In the genomic region with DNA sequence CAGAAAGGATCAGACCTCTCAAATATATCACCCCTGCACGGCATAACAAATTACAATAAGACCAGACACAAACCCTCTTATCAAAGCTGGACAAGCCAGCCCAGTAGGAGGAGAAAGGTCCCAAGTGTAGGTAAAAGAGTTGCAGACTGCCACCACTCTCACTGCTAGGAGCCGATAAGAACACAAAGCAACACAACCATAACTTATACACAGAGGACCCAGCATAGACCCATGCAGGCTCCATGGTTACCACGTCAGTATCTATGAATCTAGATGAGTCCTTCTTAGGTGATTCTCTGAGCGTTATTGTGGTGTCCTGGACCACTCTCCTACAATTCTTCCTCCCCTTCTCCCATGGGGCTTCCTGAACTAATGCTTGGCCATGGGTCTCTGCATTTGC, we compare ENCODE assay signal across 28 mouse cellular contexts. TPM values are rescaled to one million over a fixed set of nuclear protein-coding genes. Genes with fewer than 3 reads are reported as not detected.
DNase-seq lines count a peak whose midpoint lies in the region; ATAC-seq and TF ChIP-seq lines count a peak whose summit lies in the region.
"Had no signal": no experiment of that assay in that cellular context is flagged by ENCODE, and none has a peak within 500 bp of the region (broad histone marks: within the 10 kb centered on the region; RNA-seq: fewer than 3 reads in every experiment).

No protein-coding gene starts in this region.

- 0 out of 2 replicates have a peak, but pooled peaks have one; percentile 10 for ATAC-seq in limb, embryonic 11.5 days (ENCODE audit: insufficient number of reproducible peaks, low FRiP score, low TSS enrichment, low read depth)
- ATAC-seq in midbrain, embryonic 16.5 days: peak; percentile 55; the same call in 1 of the 2 replicates
- ATAC-seq: activated CD4-positive, CD25-positive, alpha-beta regulatory T cell, adult 4 months; intestine, postnatal 0 days had no signal

- H3K36me3 ChIP-seq in limb, embryonic 11.5 days (ENCODE audit: control insufficient read depth, insufficient read depth, low read length): no peaks in the 10 kb centered on the region
- H3K36me3 ChIP-seq in limb, embryonic 10.5 days: no peaks in the 10 kb centered on the region
- no peaks in the 10 kb centered on the region for H3K36me3 ChIP-seq in CH12.LX (replicated peaks in 1 of 2; ENCODE audit: control insufficient read depth in 1 of 2, insufficient read depth in 1 of 2, low read length in 1 of 2)
- H3K36me3 ChIP-seq in embryonic facial prominence, embryonic 10.5 days (replicated peaks): no peaks in the 10 kb centered on the region
- H3K36me3 ChIP-seq in midbrain, embryonic 16.5 days (ENCODE audit: control insufficient read depth, insufficient read depth, low read length): no peaks in the 10 kb centered on the region
- H3K36me3 ChIP-seq: heart, embryonic 12.5 days; lung, embryonic 15.5 days; neural tube, embryonic 15.5 days had no signal

- DNase-seq in limb, embryonic 11.5 days (ENCODE audit: low spot score): no peak
- DNase-seq in limb, embryonic 10.5 days (ENCODE audit: low spot score): no peak
- no peak for DNase-seq in CH12.LX (ENCODE audit: extremely low read depth)
- no peak for DNase-seq in embryonic facial prominence, embryonic 10.5 days (ENCODE audit: low spot score)
- DNase-seq in gastrocnemius, adult 18-20 months (ENCODE audit: low spot score): no peak
- DNase-seq: adrenal gland, adult 2 months; adrenal gland, postnatal 36 days; B cell, adult 2 months; cerebellum, adult 18-20 months; cerebellum, postnatal 10 days; gastrocnemius, postnatal 25 days; heart, adult 2 months; heart, postnatal 4 days; kidney, postnatal 14 days; liver; lung, postnatal 36 days; retina, postnatal 1 day; right cerebral cortex, postnatal 14 days had no signal

- H3K9me3 ChIP-seq in limb, embryonic 11.5 days (ENCODE audit: control insufficient read depth, low read length): no peaks in the 10 kb centered on the region
- no peaks in the 10 kb centered on the region for H3K9me3 ChIP-seq in limb, embryonic 10.5 days (replicated peaks)
- H3K9me3 ChIP-seq in CH12.LX (replicated peaks; ENCODE audit: low read length): no peaks in the 10 kb centered on the region
- no peaks in the 10 kb centered on the region for H3K9me3 ChIP-seq in embryonic facial prominence, embryonic 10.5 days
- H3K9me3 ChIP-seq in midbrain, embryonic 16.5 days (replicated peaks; ENCODE audit: control insufficient read depth, low read length, poor library complexity, severe bottlenecking): no peaks in the 10 kb centered on the region
- H3K9me3 ChIP-seq: heart, embryonic 12.5 days; lung, embryonic 15.5 days; neural tube, embryonic 15.5 days had no signal

- no peak overlapping the region for H3K27ac ChIP-seq in limb, embryonic 11.5 days (replicated peaks; ENCODE audit: low read depth, low read length)
- no peak overlapping the region for H3K27ac ChIP-seq in limb, embryonic 10.5 days
- no peak overlapping the region for H3K27ac ChIP-seq in CH12.LX (ENCODE audit: insufficient read depth, low read depth)
- 0 out of 2 replicates have a peak overlapping the region, but pooled peaks have one; percentile 35 for H3K27ac ChIP-seq in embryonic facial prominence, embryonic 10.5 days (replicated peaks)
- H3K27ac ChIP-seq in midbrain, embryonic 16.5 days (ENCODE audit: low read length): no peak overlapping the region
- H3K27ac ChIP-seq: heart, adult 2 months; hindbrain, embryonic 14.5 days; lung, embryonic 15.5 days; neural tube, embryonic 15.5 days had no signal

- TF ChIP-seq EP300 in CH12.LX (IDR thresholded peaks at IDR 0.05; ENCODE audit: low read length): no peak

- no peaks in the 10 kb centered on the region for H3K4me1 ChIP-seq in limb, embryonic 11.5 days (ENCODE audit: control insufficient read depth, insufficient read depth, low read length)
- peaks cover 13% of the 10 kb centered on the region for H3K4me1 ChIP-seq in limb, embryonic 10.5 days
- peaks cover 11 to 42% of the 10 kb centered on the region in 2 experiments for H3K4me1 ChIP-seq in CH12.LX (ENCODE audit: control insufficient read depth in 1 of 2, insufficient read depth in 2 of 2)
- peaks cover 18% of the 10 kb centered on the region for H3K4me1 ChIP-seq in embryonic facial prominence, embryonic 10.5 days
- H3K4me1 ChIP-seq in midbrain, embryonic 16.5 days (ENCODE audit: control insufficient read depth, insufficient read depth, low read length): peaks cover 2% of the 10 kb centered on the region; the same call in 1 of the 2 replicates
- H3K4me1 ChIP-seq: lung, embryonic 15.5 days; neural tube, embryonic 15.5 days had no signal

- no peak overlapping the region for H3K4me2 ChIP-seq in limb, embryonic 11.5 days (ENCODE audit: low read depth, severe bottlenecking)
- peak overlapping the region; percentile 48; the same call in 1 of the 2 replicates for H3K4me2 ChIP-seq in CH12.LX (ENCODE audit: insufficient read depth, low read depth, poor library complexity, severe bottlenecking)
- no peak overlapping the region for H3K4me2 ChIP-seq in midbrain, embryonic 16.5 days (ENCODE audit: low read length)
- H3K4me2 ChIP-seq: heart, embryonic 12.5 days; hindbrain, embryonic 14.5 days; lung, embryonic 15.5 days; neural tube, embryonic 15.5 days had no signal

- H3K4me3 ChIP-seq in limb, embryonic 11.5 days (ENCODE audit: low read depth, low read length): no peak overlapping the region
- no peak overlapping the region for H3K4me3 ChIP-seq in limb, embryonic 10.5 days
- no peak overlapping the region for H3K4me3 ChIP-seq in CH12.LX (replicated peaks in 1 of 3; ENCODE audit: low read depth in 2 of 3, low read length in 2 of 3, poor library complexity in 1 of 3)
- no peak overlapping the region for H3K4me3 ChIP-seq in embryonic facial prominence, embryonic 10.5 days
- H3K4me3 ChIP-seq in midbrain, embryonic 16.5 days (ENCODE audit: low read depth, low read length): no peak overlapping the region
- H3K4me3 ChIP-seq: heart, adult 2 months; heart, embryonic 12.5 days; lung, embryonic 15.5 days; neural tube, embryonic 15.5 days had no signal

- TF ChIP-seq POLR2A in CH12.LX (IDR thresholded peaks at IDR 0.05; ENCODE audit: low read depth, low read length): no peak

- dilution Hi-C loops in CH12.LX (cut with MboI; ENCODE audit: extremely low pct_ligation_motif_present, extremely low pct_unique_long_range_greater_than_20kb, low sequenced_read_pairs): no loop called here

- no peaks in the 10 kb centered on the region for H3K79me2 ChIP-seq in CH12.LX (replicated peaks; ENCODE audit: control insufficient read depth, extremely low read depth, insufficient read depth, poor library complexity, severe bottlenecking)

- no peak overlapping the region for H3K9ac ChIP-seq in limb, embryonic 11.5 days (ENCODE audit: low read length)
- no peak overlapping the region for H3K9ac ChIP-seq in CH12.LX (ENCODE audit: insufficient read depth, low read depth)
- H3K9ac ChIP-seq in midbrain, embryonic 16.5 days (ENCODE audit: low read depth, low read length): no peak overlapping the region
- H3K9ac ChIP-seq: heart, embryonic 12.5 days; hindbrain, embryonic 14.5 days; lung, embryonic 15.5 days; neural tube, embryonic 15.5 days had no signal

- H3K27me3 ChIP-seq in limb, embryonic 11.5 days (ENCODE audit: control insufficient read depth, insufficient read depth, low read length): no peaks in the 10 kb centered on the region
- no peaks in the 10 kb centered on the region for H3K27me3 ChIP-seq in limb, embryonic 10.5 days (ENCODE audit: low read depth, poor library complexity, severe bottlenecking)
- H3K27me3 ChIP-seq in CH12.LX (replicated peaks): no peaks in the 10 kb centered on the region
- no peaks in the 10 kb centered on the region for H3K27me3 ChIP-seq in embryonic facial prominence, embryonic 10.5 days (replicated peaks; ENCODE audit: low read depth, poor library complexity, severe bottlenecking)
- H3K27me3 ChIP-seq in midbrain, embryonic 16.5 days (ENCODE audit: control insufficient read depth, insufficient read depth, low read depth, low read length): no peaks in the 10 kb centered on the region
- H3K27me3 ChIP-seq: heart, embryonic 12.5 days; lung, embryonic 15.5 days; neural tube, embryonic 15.5 days had no signal

- in situ Hi-C loops in CH12.LX (cut with MboI; ENCODE audit: low pct_ligation_motif_present, low pct_unique_long_range_greater_than_20kb, low sequenced_read_pairs): no loop called here

- no peak for TF ChIP-seq RAD21 in CH12.LX (IDR thresholded peaks at IDR 0.05; ENCODE audit: low read depth, low read length)

- TF ChIP-seq CTCF in CH12.LX (conservative IDR thresholded peaks at IDR 0.05 in 1 of 2, IDR thresholded peaks at IDR 0.05 in 1 of 2; ENCODE audit: low read depth in 2 of 2, low read length in 2 of 2): no peak

- WGBS in limb, embryonic 11.5 days: 87% methylated on average over 4 of the region's 4 CpGs
- WGBS in limb, embryonic 10.5 days: 88% methylated on average over 4 of the region's 4 CpGs
- 79% methylated on average over 4 of the region's 4 CpGs for WGBS in embryonic facial prominence, embryonic 10.5 days
- 65% methylated on average over 4 of the region's 4 CpGs for WGBS in midbrain, embryonic 16.5 days

TF ChIP-seq in CH12.LX, 34 proteins besides CTCF, POLR2A, EP300 and RAD21 (continues in another document):
- no peak for TF ChIP-seq USF2 (conservative IDR thresholded peaks at IDR 0.05; ENCODE audit: low read depth, low read length)
- no peak for TF ChIP-seq ZKSCAN1 (IDR thresholded peaks at IDR 0.05; ENCODE audit: borderline replicate concordance, low read depth, low read length)
- TF ChIP-seq MAX (IDR thresholded peaks at IDR 0.05; ENCODE audit: low read length): no peak
- TF ChIP-seq GABPA (IDR thresholded peaks at IDR 0.05; ENCODE audit: insufficient replicate concordance, low read depth, low read length): no peak
- TF ChIP-seq MAZ (IDR thresholded peaks at IDR 0.05; ENCODE audit: low read depth, low read length): no peak
- no peak for TF ChIP-seq JUND (conservative IDR thresholded peaks at IDR 0.05; ENCODE audit: low read depth, low read length)
- TF ChIP-seq MYC (IDR thresholded peaks at IDR 0.05; ENCODE audit: low read depth, low read length): no peak
- TF ChIP-seq CHD1 (IDR thresholded peaks at IDR 0.05; ENCODE audit: low read depth, low read length): no peak
- TF ChIP-seq ELF1 (IDR thresholded peaks at IDR 0.05; ENCODE audit: low read depth, low read length): no peak
- TF ChIP-seq PAX5 (IDR thresholded peaks at IDR 0.05; ENCODE audit: low read length): no peak
- TF ChIP-seq KAT2A (IDR thresholded peaks at IDR 0.05; ENCODE audit: insufficient replicate concordance, low read length): no peak

RNA-seq across cellular contexts. Expression of a gene that starts 24.0 kb away (rescaled TPM):
- polyA plus RNA-seq in limb, embryonic 11.5 days (2014; fragmentation: Nextera tagmentation; extraction: Ambion mirVana): 0.08 and 0.23 TPM in 2 replicates
- 0.05 and 0.15 TPM in 2 replicates for polyA plus RNA-seq in limb, embryonic 10.5 days (2016; fragmentation: Nextera tagmentation; extraction: Ambion mirVana)
- not detected in 2 replicates for total RNA-seq in CH12.LX (2012; rRNA removed)
- not detected in 2 replicates for total RNA-seq in CH12.LX (2014; rRNA removed)
- not detected in 2 replicates for polyA plus RNA-seq in CH12.LX (2012; ENCODE audit: insufficient read length, low read depth)
- 0.52 TPM in 1 of 2 replicates, not detected in the other for polyA plus RNA-seq in embryonic facial prominence, embryonic 10.5 days (2016; fragmentation: Nextera tagmentation; extraction: Ambion mirVana)
- 2.6 and 2.7 TPM in 2 replicates for polyA plus RNA-seq in midbrain, embryonic 16.5 days (2015; fragmentation: Nextera tagmentation; extraction: Ambion mirVana)
- total RNA-seq in gastrocnemius, adult 18-20 months (2021): not detected
- total RNA-seq: common myeloid progenitor, adult 5-6 weeks; ES-E14; gastrocnemius, postnatal 25 days; megakaryocyte-erythroid progenitor cell, adult 5-6 weeks had no signal
- polyA plus RNA-seq: activated CD4-positive, CD25-positive, alpha-beta regulatory T cell, adult 4 months; heart, embryonic 12.5 days had no signal
